Mouse (Mus musculus): ENCODE data around the gene Nckap5. TPM values are rescaled to one million over a fixed set of nuclear protein-coding genes. Genes with fewer than 3 reads are reported as not detected.

Nckap5 gene
- polyA plus RNA-seq, 1 experiment = not detected

- TF ChIP-seq USF1 (IDR thresholded peaks at IDR 0.05; ENCODE audit: low read depth) = no peak
- no peak for TF ChIP-seq CEBPB (IDR thresholded peaks at IDR 0.05; ENCODE audit: low read depth)
- no peak for TF ChIP-seq MAX (IDR thresholded peaks at IDR 0.05)
- TF ChIP-seq CTCF (IDR thresholded peaks at IDR 0.05; ENCODE audit: control insufficient read depth, insufficient read depth, insufficient read length) = no peak
- no peak for TF ChIP-seq MYOG (IDR thresholded peaks at IDR 0.05; ENCODE audit: control insufficient read depth, extremely low read depth, insufficient read length)
- TF ChIP-seq FOSL1 (IDR thresholded peaks at IDR 0.05; ENCODE audit: insufficient read depth, low read length, poor library complexity, severe bottlenecking) = no peak
- TF ChIP-seq MYOD1 (IDR thresholded peaks at IDR 0.05; ENCODE audit: control insufficient read depth, insufficient read length, low read depth) = no peak
- H3K79me2 ChIP-seq (ENCODE audit: control insufficient read depth, insufficient read depth) = no peaks in the 10 kb centered on the region
- no peaks in the 10 kb centered on the region for H3K36me3 ChIP-seq (ENCODE audit: control insufficient read depth, insufficient read depth)
- H3K79me3 ChIP-seq (ENCODE audit: low read depth) = no peaks in the 10 kb centered on the region
- H3K27me3 ChIP-seq (ENCODE audit: control insufficient read depth, insufficient read depth, insufficient read length) = no peaks in the 10 kb centered on the region
- no peak overlapping the region for H3ac ChIP-seq (ENCODE audit: control insufficient read depth, insufficient read length, low read depth)
- no peak overlapping the region for H3K4me3 ChIP-seq (ENCODE audit: insufficient read depth, poor library complexity, severe bottlenecking)
These were observed 856.0 kb downstream of the Nckap5 start for GRCm38 (mm10) chr1:125974649-125975048.

GRCm38 (mm10) chr1:125971933-125972332 is 858.7 kb downstream of the Nckap5 start:
- Histone ChIP-seq H3ac (ENCODE audit: control insufficient read depth, insufficient read length, low read depth) (no peak overlapping the region), H3K79me2 (ENCODE audit: control insufficient read depth, insufficient read depth) (no peaks in the 10 kb centered on the region), H3K79me3 (ENCODE audit: low read depth) (no peaks in the 10 kb centered on the region), H3K4me3 (ENCODE audit: insufficient read depth, poor library complexity, severe bottlenecking) (no peak overlapping the region), H3K36me3 (ENCODE audit: control insufficient read depth, insufficient read depth) (no peaks in the 10 kb centered on the region), H3K27me3 (ENCODE audit: control insufficient read depth, insufficient read depth, insufficient read length) (no peaks in the 10 kb centered on the region)
- no peak for TF ChIP-seq MAX (IDR thresholded peaks at IDR 0.05)

- Histone ChIP-seq H3K79me3 (ENCODE audit: low read depth) (no peaks in the 10 kb centered on the region), H3K4me3 (ENCODE audit: insufficient read depth, poor library complexity, severe bottlenecking) (no peak overlapping the region), H3ac (ENCODE audit: control insufficient read depth, insufficient read length, low read depth) (no peak overlapping the region), H3K27me3 (ENCODE audit: control insufficient read depth, insufficient read depth, insufficient read length) (no peaks in the 10 kb centered on the region), H3K36me3 (ENCODE audit: control insufficient read depth, insufficient read depth) (no peaks in the 10 kb centered on the region), H3K79me2 (ENCODE audit: control insufficient read depth, insufficient read depth) (no peaks in the 10 kb centered on the region)
- TF ChIP-seq MYOG (IDR thresholded peaks at IDR 0.05; ENCODE audit: control insufficient read depth, extremely low read depth, insufficient read length) = no peak
- no peak for TF ChIP-seq MAX (IDR thresholded peaks at IDR 0.05)
- TF ChIP-seq MYOD1 (IDR thresholded peaks at IDR 0.05; ENCODE audit: control insufficient read depth, insufficient read length, low read depth) = no peak
- TF ChIP-seq USF1 (IDR thresholded peaks at IDR 0.05; ENCODE audit: low read depth) = no peak
- no peak for TF ChIP-seq CTCF (IDR thresholded peaks at IDR 0.05; ENCODE audit: control insufficient read depth, insufficient read depth, insufficient read length)
- TF ChIP-seq CEBPB (IDR thresholded peaks at IDR 0.05; ENCODE audit: low read depth) = no peak
- TF ChIP-seq FOSL1 (IDR thresholded peaks at IDR 0.05; ENCODE audit: insufficient read depth, low read length, poor library complexity, severe bottlenecking) = no peak
These were observed 862.9 kb downstream of the Nckap5 start for GRCm38 (mm10) chr1:125967671-125968070.

- H3K79me3 ChIP-seq (ENCODE audit: low read depth) = no peaks in the 10 kb centered on the region
- TF ChIP-seq FOSL1 (IDR thresholded peaks at IDR 0.05; ENCODE audit: insufficient read depth, low read length, poor library complexity, severe bottlenecking) (peak; percentile 71), MYOG (IDR thresholded peaks at IDR 0.05; ENCODE audit: control insufficient read depth, extremely low read depth, insufficient read length) (no peak), USF1 (IDR thresholded peaks at IDR 0.05; ENCODE audit: low read depth) (peak; percentile 2), MYOD1 (IDR thresholded peaks at IDR 0.05; ENCODE audit: control insufficient read depth, insufficient read length, low read depth) (peak; percentile 20)
These were observed 879.6 kb downstream of the Nckap5 start for GRCm38 (mm10) chr1:125951026-125951425.

GRCm38 (mm10) chr1:125949076-125949475 is 881.5 kb downstream of the Nckap5 start:
- no peak for TF ChIP-seq CTCF (IDR thresholded peaks at IDR 0.05; ENCODE audit: control insufficient read depth, insufficient read depth, insufficient read length)
- no peak for TF ChIP-seq MAX (IDR thresholded peaks at IDR 0.05)
- no peaks in the 10 kb centered on the region for H3K79me2 ChIP-seq (ENCODE audit: control insufficient read depth, insufficient read depth)
- H3K36me3 ChIP-seq (ENCODE audit: control insufficient read depth, insufficient read depth) = no peaks in the 10 kb centered on the region
- no peak overlapping the region for H3ac ChIP-seq (ENCODE audit: control insufficient read depth, insufficient read length, low read depth)
- no peaks in the 10 kb centered on the region for H3K27me3 ChIP-seq (ENCODE audit: control insufficient read depth, insufficient read depth, insufficient read length)
- H3K79me3 ChIP-seq (ENCODE audit: low read depth) = no peaks in the 10 kb centered on the region
- H3K4me3 ChIP-seq (ENCODE audit: insufficient read depth, poor library complexity, severe bottlenecking) = no peak overlapping the region

More at GRCm38 (mm10) chr1:125951026-125951425, 879.6 kb downstream of the Nckap5 start:
- no peaks in the 10 kb centered on the region for H3K36me3 ChIP-seq (ENCODE audit: control insufficient read depth, insufficient read depth)
- no peak overlapping the region for H3ac ChIP-seq (ENCODE audit: control insufficient read depth, insufficient read length, low read depth)
- H3K27me3 ChIP-seq (ENCODE audit: control insufficient read depth, insufficient read depth, insufficient read length) = no peaks in the 10 kb centered on the region
- no peak overlapping the region for H3K4me3 ChIP-seq (ENCODE audit: insufficient read depth, poor library complexity, severe bottlenecking)
- no peaks in the 10 kb centered on the region for H3K79me2 ChIP-seq (ENCODE audit: control insufficient read depth, insufficient read depth)

- Histone ChIP-seq H3K36me3 (ENCODE audit: control insufficient read depth, insufficient read depth) (no peaks in the 10 kb centered on the region), H3K27me3 (ENCODE audit: control insufficient read depth, insufficient read depth, insufficient read length) (no peaks in the 10 kb centered on the region), H3K79me2 (ENCODE audit: control insufficient read depth, insufficient read depth) (no peaks in the 10 kb centered on the region), H3ac (ENCODE audit: control insufficient read depth, insufficient read length, low read depth) (no peak overlapping the region), H3K4me3 (ENCODE audit: insufficient read depth, poor library complexity, severe bottlenecking) (no peak overlapping the region), H3K79me3 (ENCODE audit: low read depth) (no peaks in the 10 kb centered on the region)
- TF ChIP-seq USF1 (IDR thresholded peaks at IDR 0.05; ENCODE audit: low read depth) (no peak), CEBPB (IDR thresholded peaks at IDR 0.05; ENCODE audit: low read depth) (no peak)
These were observed 885.5 kb downstream of the Nckap5 start for GRCm38 (mm10) chr1:125945136-125945535.

Data from C2C12 (cell line).